Mouse (Mus musculus) lung, embryonic 14.5 days (tissue): ENCODE results near the gene Hnrnpul1. TPM values are rescaled to one million over a fixed set of nuclear protein-coding genes. Genes with fewer than 3 reads are reported as not detected.

ENCODE experiments used
- ATAC-seq: fragments of 200-750 bp; cut with Nextera tagmentation; 2 replicates; pipeline ENCODE4 v1.8.0; 2017; ENCODE audit warnings: mild to moderate bottlenecking, moderate TSS enrichment, moderate library complexity; ENCODE audit not compliant: insufficient read depth
- DNase-seq: peaks from one replicate; pipeline ENCODE4 v3.0.0-alpha.2; 2015
- H3K27ac ChIP-seq: fragments of 300-500 bp; sonication (generic); 2 replicates; pipeline ENCODE4 v1.5.1; 2014; ENCODE audit warnings: low read depth, mild to moderate bottlenecking, moderate library complexity
- H3K27me3 ChIP-seq: fragments of 300-500 bp; sonication (generic); 2 replicates; pipeline ENCODE4 v1.6.1; 2014; ENCODE audit warnings: low read length, control low read depth; ENCODE audit not compliant: insufficient read depth
- H3K36me3 ChIP-seq: fragments of 300-500 bp; sonication (generic); 2 replicates; pipeline ENCODE4 v1.6.1; 2014; ENCODE audit warnings: control low read depth; ENCODE audit not compliant: insufficient read depth
- H3K4me1 ChIP-seq: fragments of 300-500 bp; sonication (generic); 2 replicates; pipeline ENCODE4 v1.6.1; 2014; ENCODE audit warnings: antibody characterized with exemption, control low read depth; ENCODE audit not compliant: insufficient read depth
- H3K4me2 ChIP-seq: fragments of 300-500 bp; sonication (generic); 2 replicates; pipeline ENCODE4 v1.6.1; 2014; ENCODE audit warnings: mild to moderate bottlenecking
- H3K4me3 ChIP-seq: fragments of 300-500 bp; sonication (generic); 2 replicates; pipeline ENCODE4 v1.5.1; 2014; ENCODE audit warnings: low read depth, low read length
- H3K9ac ChIP-seq: fragments of 300-500 bp; sonication (generic); 2 replicates; pipeline ENCODE4 v1.6.1; 2014
- H3K9me3 ChIP-seq: fragments of 300-500 bp; sonication (generic); 2 replicates; pipeline ENCODE4 v1.6.1; 2016; ENCODE audit warnings: low read depth, low read length, control low read depth
- CTCF ChIP-seq: IDR thresholded peaks from 2 replicates; pipeline ENCODE4 v1.5.1; 2016; ENCODE audit warnings: antibody characterized with exemption, low read depth
- WGBS: fragments of 180-500 bp; shearing (Covaris S2); extraction: QIAGEN DNeasy Blood & Tissue Kit; methylation state at CpG from one replicate; pipeline ENCODE4 v1.1.7; 2014; 5-methylcytosine and 5-hydroxymethylcytosine counted together
- polyA plus RNA-seq: library from polyadenylated mRNA; unstranded; fragments of >200 nt; fragmentation: Nextera tagmentation; extraction: Ambion mirVana; gene quantifications from 2 replicates; pipeline ENCODE4 v1.2.1, GENCODE M21; 2014

The Hnrnpul1 gene
- polyA plus RNA-seq, 1 experiment from 2014 or later = 80.3 TPM

DNA sequence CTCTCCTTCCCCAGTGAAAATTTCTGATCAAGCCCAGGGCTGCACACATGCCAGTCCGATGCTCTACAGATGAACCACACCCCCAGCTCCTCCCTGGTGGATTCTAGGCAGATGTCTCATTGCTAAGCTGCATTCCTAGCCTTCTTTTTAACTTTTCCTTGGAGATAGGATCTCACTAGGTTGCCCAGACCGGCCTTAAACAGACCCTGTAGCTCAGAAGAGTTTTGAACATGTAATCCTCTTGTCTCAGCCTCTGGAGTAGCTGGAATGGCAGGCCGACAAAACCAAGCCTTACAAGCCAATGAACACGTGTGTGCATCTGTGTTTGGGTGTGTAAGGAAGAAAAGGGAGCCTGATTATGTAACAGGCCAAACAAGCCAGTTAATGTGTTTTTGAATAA lies 26.2 kb upstream of the Hnrnpul1 start:
- no peak overlapping the region for H3K9ac ChIP-seq
- TF ChIP-seq CTCF = no peak
- no peaks in the 10 kb centered on the region for H3K27me3 ChIP-seq
- ATAC-seq = no peak
- H3K36me3 ChIP-seq = peaks cover 19% of the 10 kb centered on the region; the same call in 1 of the 2 replicates
- DNase-seq = no peak
- WGBS = 52% methylated on average over 4 of the region's 4 CpGs
- no peak overlapping the region; the same call in 1 of the 2 replicates for H3K27ac ChIP-seq
- peak overlapping the region; percentile 72 for H3K4me2 ChIP-seq
- H3K4me1 ChIP-seq = peaks cover 10% of the 10 kb centered on the region; the same call in 1 of the 2 replicates
- no peaks in the 10 kb centered on the region for H3K9me3 ChIP-seq
- no peak overlapping the region for H3K4me3 ChIP-seq

DNA sequence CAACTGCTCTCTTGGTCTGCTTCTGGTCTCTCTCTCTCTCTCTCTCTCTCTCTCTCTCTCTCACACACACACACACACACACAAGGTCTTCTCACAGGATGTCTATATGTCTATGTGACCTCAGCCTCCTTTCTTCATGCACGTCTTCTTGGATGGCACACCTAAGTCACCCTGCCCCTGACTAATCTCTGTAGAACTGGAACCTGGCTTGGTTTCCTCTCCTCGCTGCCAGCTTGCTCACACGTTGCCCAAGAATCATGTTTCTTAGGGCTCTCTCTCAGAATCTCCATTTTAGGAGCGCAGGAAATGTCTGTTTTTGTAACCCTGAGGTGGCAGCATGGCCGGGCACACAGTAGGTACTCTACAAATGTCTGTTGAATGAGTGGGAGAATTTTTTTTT lies 25.5 kb upstream of the Hnrnpul1 start:
- Histone ChIP-seq H3K27me3 (no peaks in the 10 kb centered on the region), H3K4me2 (no peak overlapping the region), H3K9me3 (no peaks in the 10 kb centered on the region), H3K27ac (no peak overlapping the region), H3K9ac (no peak overlapping the region), H3K4me3 (no peak overlapping the region), H3K36me3 (peaks cover 21% of the 10 kb centered on the region; the same call in 1 of the 2 replicates), H3K4me1 (peaks cover 10% of the 10 kb centered on the region; the same call in 1 of the 2 replicates)
- DNase-seq (no peak), ATAC-seq (no peak)
- TF ChIP-seq CTCF = no peak
- 86% methylated on average over 5 of the region's 5 CpGs for WGBS

GRCm38 (mm10) chr7:25768229-25768628 lies 13.7 kb upstream of the Hnrnpul1 start:
- WGBS = 89% methylated on average over 5 of the region's 5 CpGs
- TF ChIP-seq CTCF = no peak

DNA sequence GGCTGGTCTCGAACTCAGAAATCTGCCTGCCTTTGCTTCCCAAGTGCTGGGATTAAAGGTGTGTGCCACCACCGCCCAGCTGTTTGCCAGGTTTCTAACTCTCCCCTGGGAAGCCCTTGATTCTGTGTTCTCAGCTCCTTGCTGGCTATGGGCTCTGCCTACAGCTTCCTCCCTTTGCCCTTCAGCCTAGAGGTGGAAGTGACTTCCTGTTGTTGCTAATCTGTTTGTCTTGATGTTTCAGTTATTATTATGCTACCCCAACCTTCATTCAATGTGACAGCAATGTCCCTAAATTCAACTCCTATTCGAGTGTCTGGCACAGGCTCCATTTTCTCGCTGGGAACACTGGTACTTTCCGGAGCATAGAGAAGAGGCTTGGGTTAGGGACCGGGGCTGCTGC lies 11.6 kb upstream of the Hnrnpul1 start:
- Histone ChIP-seq H3K4me3 (no peak overlapping the region), H3K4me2 (no peak overlapping the region), H3K9me3 (no peaks in the 10 kb centered on the region), H3K4me1 (no peaks in the 10 kb centered on the region), H3K27me3 (no peaks in the 10 kb centered on the region), H3K9ac (no peak overlapping the region), H3K36me3 (peaks cover 65% of the 10 kb centered on the region), H3K27ac (no peak overlapping the region)
- no peak for DNase-seq
- no peak for ATAC-seq
- 83% methylated on average over 6 of the region's 6 CpGs for WGBS
- no peak for TF ChIP-seq CTCF

More at GRCm38 (mm10) chr7:25768229-25768628, 13.7 kb upstream of the Hnrnpul1 start:
- H3K4me2 ChIP-seq = no peak overlapping the region
- no peak overlapping the region for H3K27ac ChIP-seq
- ATAC-seq (no peak), DNase-seq (no peak)
- H3K27me3 ChIP-seq = no peaks in the 10 kb centered on the region
- no peaks in the 10 kb centered on the region for H3K4me1 ChIP-seq
- H3K9me3 ChIP-seq = no peaks in the 10 kb centered on the region
- peaks cover 72% of the 10 kb centered on the region; the same call in 1 of the 2 replicates for H3K36me3 ChIP-seq
- H3K9ac ChIP-seq = no peak overlapping the region
- H3K4me3 ChIP-seq = no peak overlapping the region

- Histone ChIP-seq H3K4me2 (no peak overlapping the region), H3K9ac (no peak overlapping the region), H3K27ac (peak overlapping the region; percentile 65; the same call in 1 of the 2 replicates), H3K9me3 (no peaks in the 10 kb centered on the region), H3K36me3 (peaks cover 59% of the 10 kb centered on the region), H3K4me1 (no peaks in the 10 kb centered on the region), H3K4me3 (no peak overlapping the region), H3K27me3 (no peaks in the 10 kb centered on the region)
- TF ChIP-seq CTCF = no peak
- 41% methylated on average over 5 of the region's 5 CpGs for WGBS
- DNase-seq (peak; percentile 47), ATAC-seq (peak; percentile 52; the same call in 1 of the 2 replicates)
Observed at GRCm38 (mm10) chr7:25764221-25764620, 9.7 kb upstream of the Hnrnpul1 start.

- H3K27ac ChIP-seq = peak overlapping the region; percentile 65; the same call in 1 of the 2 replicates
- H3K4me2 ChIP-seq = no peak overlapping the region
- no peaks in the 10 kb centered on the region for H3K4me1 ChIP-seq
- no peak for TF ChIP-seq CTCF
- H3K36me3 ChIP-seq = peaks cover 56% of the 10 kb centered on the region
- 0 out of 2 replicates have a peak, but pooled peaks have one; percentile 40 for ATAC-seq
- peak; percentile 43 for DNase-seq
- H3K9ac ChIP-seq = no peak overlapping the region
- no peak overlapping the region for H3K4me3 ChIP-seq
- WGBS = 56% methylated on average over 11 of the region's 11 CpGs
- no peaks in the 10 kb centered on the region for H3K27me3 ChIP-seq
- H3K9me3 ChIP-seq = no peaks in the 10 kb centered on the region
Observed at GRCm38 (mm10) chr7:25763678-25764077, 9.1 kb upstream of the Hnrnpul1 start.

GRCm38 (mm10) chr7:25761354-25761753 lies 6.8 kb upstream of the Hnrnpul1 start:
- TF ChIP-seq CTCF = no peak
- peaks cover 35% of the 10 kb centered on the region for H3K36me3 ChIP-seq

DNA sequence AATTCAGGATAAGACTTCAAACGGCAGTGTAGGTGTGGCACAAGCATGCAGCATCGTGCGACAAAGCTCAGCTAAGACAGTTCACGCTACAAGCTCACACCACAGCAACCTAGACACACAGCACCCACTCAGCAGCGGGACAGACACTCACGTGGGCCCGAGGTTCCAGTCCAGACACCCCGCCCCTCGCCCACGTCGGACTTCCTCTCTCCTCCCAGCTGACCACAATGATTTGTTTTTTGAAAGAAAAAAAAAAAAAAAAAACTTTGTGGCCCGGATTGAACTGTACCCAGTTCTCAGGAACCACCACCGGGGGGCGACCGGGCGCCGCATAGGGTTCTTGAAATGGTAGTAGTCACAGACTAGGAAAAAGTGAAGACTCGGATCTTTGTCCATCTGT lies 1.5 kb upstream of the Hnrnpul1 start:
- H3K4me1 ChIP-seq = no peaks in the 10 kb centered on the region; the same call in 1 of the 2 replicates
- peak; percentile 76 for TF ChIP-seq CTCF
- no peaks in the 10 kb centered on the region for H3K27me3 ChIP-seq

More at GRCm38 (mm10) chr7:25761354-25761753, 6.8 kb upstream of the Hnrnpul1 start:
- Histone ChIP-seq H3K27me3 (no peaks in the 10 kb centered on the region), H3K27ac (no peak overlapping the region), H3K9ac (no peak overlapping the region), H3K4me2 (no peak overlapping the region), H3K4me3 (no peak overlapping the region), H3K9me3 (no peaks in the 10 kb centered on the region), H3K4me1 (no peaks in the 10 kb centered on the region)
- ATAC-seq (no peak), DNase-seq (no peak)
- WGBS = 79% methylated on average over 10 of the region's 10 CpGs

More for the DNA sequence above, 1.5 kb upstream of the Hnrnpul1 start:
- H3K27ac ChIP-seq = peak overlapping the region; percentile 86
- H3K9ac ChIP-seq = peak overlapping the region; percentile 42
- peaks cover 19% of the 10 kb centered on the region for H3K36me3 ChIP-seq
- WGBS = under 1% methylated on average over 18 of the region's 18 CpGs
- peak overlapping the region; percentile 96 for H3K4me3 ChIP-seq
- peak overlapping the region; percentile 98 for H3K4me2 ChIP-seq
- no peaks in the 10 kb centered on the region for H3K9me3 ChIP-seq
- DNase-seq (peak; percentile 95), ATAC-seq (peak; percentile 37)
